Mouse (Mus musculus): ENCODE results near the gene Srsf9. TPM values are rescaled to one million over a fixed set of nuclear protein-coding genes. Genes with fewer than 3 reads are reported as not detected.
A peak's percentile ranks its signal among the peaks of the same experiment; 100 is the strongest.
"Not testable (repeated sequence)": the region's sequence is repeated elsewhere in the genome, so short reads cannot be mapped to it uniquely, and the experiment has no call there.

Srsf9 gene
- total RNA-seq (2021), result 10 to 100 TPM; 63.6 to 77.0 TPM
- long read RNA-seq, transcript Srsf9-205 (6 exons, 1,392 nt), result minor isoform, 18 of 129 reads
- long read RNA-seq, transcript Srsf9-201 (4 exons, 1,162 nt), result major isoform, 81 of 129 reads
- long read RNA-seq, partial matches to known transcripts, result 4 of 129 reads
- long read RNA-seq, other reads (novel, unspliced or antisense), result 26 of 129 reads

DNA sequence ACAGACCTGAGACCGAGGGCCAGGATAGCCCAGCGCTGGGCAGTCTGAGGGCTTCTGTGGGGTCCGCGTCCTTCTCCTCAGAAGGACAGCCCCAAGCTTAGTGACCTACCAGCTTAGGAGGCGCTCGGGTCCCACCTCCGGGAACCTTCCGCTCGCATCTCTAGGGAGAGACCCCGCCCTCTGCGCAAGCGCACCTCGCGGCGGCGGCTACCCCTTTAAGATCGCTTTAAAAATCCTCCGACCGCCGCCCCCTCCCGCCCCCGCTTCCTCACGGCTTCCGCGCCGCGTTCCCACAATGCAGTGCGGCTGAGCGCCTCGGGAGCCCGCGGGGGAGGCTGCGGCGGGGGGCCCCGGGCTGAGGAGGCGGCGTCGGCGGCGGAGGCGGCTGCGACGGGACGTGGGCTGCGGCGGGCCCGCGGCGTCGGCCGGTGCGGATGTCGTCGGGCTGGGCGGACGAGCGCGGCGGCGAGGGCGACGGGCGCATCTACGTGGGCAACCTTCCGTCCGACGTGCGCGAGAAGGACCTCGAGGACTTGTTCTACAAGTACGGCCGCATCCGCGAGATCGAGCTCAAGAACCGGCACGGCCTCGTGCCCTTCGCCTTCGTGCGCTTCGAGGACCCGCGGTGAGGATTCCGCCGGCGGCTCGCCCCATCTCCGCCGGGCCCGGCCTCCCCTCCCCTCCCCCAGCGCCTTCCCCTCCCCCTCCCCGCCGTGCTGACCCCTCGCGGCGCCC lies at the start of gene Srsf9:
TSS of gene Srsf9 (plus strand) at position 303 of the 735 bp plus-strand sequence.
- peak; percentile 97 to 98 for DNase-seq (ENCODE audit: low spot score in 2 of 2)

DNA sequence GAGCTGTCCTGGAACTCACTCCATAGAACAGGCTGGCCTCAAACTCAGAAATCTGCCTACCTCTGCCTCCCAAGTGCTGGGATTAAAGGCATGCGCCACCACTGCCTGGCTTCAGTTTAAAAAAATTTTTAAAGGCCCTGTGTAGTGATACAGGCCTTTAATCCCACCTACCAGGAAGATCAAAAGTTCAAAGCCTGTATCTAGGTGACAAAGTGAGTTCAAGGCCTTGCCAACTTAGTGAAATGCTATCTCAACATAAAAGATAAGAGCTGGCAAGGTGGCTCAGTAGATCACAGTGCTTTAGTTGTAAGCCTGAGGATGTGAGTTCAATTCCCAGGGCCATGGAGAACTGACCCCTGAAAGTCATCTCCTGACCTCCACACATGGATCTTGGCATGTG lies 48.9 kb upstream of the Srsf9 start:
- no peak for DNase-seq (ENCODE audit: low spot score in 2 of 2)

DNA sequence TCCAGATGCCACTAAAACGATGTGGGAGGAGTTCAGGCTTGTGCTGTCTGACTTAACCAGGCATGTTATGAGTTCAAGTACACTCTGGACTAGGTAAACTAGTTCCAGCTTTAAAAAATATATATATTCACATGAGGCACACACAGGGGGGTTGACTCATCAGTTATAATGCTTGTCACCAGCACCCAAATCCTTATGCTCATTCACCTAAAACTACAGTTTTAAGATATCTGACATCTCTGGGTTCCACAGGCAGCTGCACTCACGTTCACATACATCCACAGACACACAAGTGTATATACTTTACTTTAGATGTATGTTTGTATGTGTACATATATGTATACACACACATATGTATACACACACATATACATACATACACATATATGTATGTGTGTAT lies 48.2 kb upstream of the Srsf9 start:
- DNase-seq (ENCODE audit: low spot score in 2 of 2), result no peak

DNA sequence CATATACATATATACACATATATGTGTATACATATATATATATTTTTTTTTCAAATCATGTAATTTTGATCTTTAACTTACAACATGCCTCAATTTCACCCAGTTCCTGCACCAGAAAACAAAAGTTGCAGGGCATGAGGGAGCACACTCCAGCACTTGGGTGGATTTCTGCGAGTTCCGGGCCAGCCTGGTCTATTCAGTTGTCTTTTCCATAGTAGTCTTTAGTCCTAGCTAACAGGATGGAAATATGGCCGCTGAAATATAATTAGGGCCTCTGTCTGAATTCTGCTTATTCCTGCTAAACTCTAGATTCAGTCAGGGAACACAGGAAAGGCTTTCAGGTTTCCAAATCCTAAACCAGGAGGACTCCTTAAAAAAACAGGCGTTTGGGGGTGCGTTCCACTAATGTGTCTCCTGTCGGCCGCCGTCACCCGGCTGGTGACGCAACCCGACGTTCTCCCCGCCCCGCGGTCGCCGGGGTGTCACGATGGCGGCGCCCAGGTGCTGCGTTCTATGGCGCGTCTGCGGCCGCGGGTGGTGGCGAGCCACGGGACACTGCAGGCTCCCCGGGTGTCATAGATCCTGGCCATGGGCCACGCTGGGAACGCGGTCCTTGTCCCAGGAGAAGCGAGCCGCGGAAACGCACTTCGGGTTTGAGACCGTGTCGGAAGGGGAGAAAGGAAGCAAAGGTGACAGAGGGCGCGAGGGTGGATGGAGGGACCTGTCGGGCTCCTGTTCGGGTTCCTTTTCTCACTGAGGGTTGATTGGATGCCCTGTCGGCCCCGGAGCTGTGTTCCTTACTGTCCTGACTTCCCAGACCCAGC lies 47.5 kb upstream of the Srsf9 start, which contains the start of gene Coq5:
TSS of gene Coq5 (plus strand) at position 441 of the 824 bp plus-strand sequence.
- peak; percentile 86 to 91 for DNase-seq (ENCODE audit: low spot score in 2 of 2)

DNA sequence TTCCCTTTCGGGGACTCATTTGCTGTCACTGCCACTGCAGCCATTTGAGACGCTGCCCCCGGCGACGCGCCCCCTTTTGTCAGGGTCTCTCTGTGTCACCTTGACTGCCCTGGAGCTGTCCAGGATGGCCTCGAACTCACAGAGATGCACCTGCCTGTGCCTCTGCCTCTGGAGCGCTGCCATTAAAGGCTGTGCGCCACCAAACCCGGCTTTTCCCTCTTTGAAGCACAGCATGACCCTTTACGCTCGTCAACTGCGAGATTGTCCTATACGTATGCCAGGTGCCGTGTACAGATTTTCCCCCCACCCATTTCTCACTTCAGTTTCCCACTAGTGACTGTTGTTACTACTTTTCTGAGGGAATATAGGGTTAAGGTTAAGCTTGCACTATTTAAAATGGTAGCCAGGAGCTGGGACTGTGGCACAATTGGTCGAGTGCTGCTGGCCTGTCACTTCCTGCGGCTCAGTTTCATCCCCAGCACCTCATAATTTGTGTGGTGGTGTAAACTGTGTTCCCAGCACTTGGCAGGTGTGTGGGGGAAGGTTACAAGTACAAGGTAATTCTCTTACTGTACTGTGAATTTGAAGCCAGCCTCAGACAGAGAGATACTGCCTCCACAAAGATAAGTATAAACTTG lies 46.8 kb upstream of the Srsf9 start:
- peak in 1 of 2 experiments; percentile 22 for DNase-seq (ENCODE audit: low spot score in 2 of 2)

DNA sequence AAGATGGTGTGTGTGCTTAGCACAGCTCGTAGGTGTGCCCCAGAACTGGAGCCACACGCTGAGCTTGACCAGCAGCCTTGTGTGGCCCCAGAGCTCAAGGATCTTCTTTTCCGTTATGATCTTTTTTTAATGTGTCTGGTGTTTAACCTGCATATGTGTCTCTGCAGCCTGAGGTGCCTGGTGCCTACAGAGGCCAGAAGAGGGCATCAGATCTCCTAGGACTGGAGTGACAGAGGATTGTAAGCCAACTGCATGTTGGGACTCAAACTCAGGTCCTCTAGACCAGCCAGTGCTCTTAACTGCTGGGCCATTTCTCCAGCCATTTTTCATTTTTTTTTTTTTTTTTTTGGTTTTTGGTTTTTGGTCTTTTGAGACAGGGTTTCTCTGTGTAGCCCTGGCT lies 42.2 kb upstream of the Srsf9 start:
- DNase-seq (ENCODE audit: low spot score in 2 of 2), result no peak

DNA sequence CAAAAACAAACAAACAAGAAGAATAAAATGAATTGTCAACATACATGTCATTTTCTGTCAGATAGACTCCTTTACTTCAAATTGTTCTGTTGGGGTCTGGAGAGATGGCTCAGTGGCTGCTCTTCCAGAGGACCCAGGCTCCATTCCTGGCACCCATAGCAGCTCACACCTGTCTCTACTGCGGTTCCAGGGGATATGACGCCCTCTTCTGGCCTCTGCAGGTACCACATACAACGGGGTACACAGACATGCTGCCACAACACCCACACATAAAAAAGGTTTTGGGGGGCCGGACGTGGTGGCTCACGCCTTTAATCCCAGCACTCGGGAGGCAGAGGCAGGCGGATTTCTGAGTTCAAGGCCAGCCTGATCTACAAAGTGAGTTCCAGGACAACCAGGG lies 32.8 kb upstream of the Srsf9 start:
- no peak for DNase-seq (ENCODE audit: low spot score in 2 of 2)

DNA sequence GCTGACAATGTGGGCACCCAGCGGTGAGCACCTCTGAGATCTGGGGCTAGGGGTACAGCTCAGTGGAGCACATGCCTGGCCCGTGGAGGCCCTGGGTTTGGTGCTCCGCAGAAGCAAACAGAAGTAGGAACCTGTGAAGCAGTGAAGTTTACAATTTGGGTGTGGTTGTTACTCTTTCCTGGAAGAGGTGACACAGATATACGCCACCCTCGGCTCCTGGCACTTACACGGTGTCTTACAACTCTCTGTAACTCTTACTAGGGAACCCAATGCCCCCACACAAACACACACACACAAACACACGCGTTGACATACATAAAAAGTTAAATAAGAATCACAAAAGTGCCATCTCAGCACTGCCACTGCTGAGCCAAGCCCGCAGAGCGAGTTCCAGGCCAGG lies 30.6 kb upstream of the Srsf9 start:
- no peak for DNase-seq (ENCODE audit: low spot score in 2 of 2)

DNA sequence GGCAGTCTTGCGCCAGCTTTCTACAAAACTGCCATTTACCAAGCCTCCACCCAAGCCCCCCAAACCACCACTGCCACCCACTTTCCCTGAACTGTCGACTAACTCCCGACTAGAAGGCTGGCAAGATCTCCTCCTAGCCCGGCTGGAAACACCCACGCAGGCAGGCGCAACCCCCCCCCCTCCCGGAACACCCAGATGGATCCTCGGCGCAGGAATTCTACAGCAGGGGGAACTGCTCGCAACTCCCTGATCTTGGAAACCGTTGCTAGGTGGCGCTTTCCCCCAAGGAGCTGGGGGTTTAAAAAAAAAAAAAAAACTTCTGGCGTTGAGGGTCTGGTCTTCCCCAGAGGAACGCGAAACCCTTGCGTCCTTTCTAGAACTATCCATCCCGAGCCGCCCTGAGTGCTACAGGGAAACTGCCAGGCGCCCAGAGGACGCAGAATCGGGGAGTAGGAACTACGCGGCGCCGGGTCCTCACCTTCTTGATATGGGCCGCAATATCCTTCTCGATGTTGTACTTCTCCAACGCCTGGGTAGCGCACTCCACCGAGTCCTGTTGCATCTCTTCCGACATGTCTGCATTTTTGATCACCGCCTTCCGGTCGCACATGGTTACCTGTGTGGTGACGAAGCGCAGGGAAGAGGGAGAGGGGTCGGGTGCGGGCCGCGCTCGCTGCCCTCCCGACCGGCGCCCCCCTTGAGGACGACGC lies 26.8 kb upstream of the Srsf9 start:
- peak; percentile 57 to 68 for DNase-seq (ENCODE audit: low spot score in 2 of 2)

DNA sequence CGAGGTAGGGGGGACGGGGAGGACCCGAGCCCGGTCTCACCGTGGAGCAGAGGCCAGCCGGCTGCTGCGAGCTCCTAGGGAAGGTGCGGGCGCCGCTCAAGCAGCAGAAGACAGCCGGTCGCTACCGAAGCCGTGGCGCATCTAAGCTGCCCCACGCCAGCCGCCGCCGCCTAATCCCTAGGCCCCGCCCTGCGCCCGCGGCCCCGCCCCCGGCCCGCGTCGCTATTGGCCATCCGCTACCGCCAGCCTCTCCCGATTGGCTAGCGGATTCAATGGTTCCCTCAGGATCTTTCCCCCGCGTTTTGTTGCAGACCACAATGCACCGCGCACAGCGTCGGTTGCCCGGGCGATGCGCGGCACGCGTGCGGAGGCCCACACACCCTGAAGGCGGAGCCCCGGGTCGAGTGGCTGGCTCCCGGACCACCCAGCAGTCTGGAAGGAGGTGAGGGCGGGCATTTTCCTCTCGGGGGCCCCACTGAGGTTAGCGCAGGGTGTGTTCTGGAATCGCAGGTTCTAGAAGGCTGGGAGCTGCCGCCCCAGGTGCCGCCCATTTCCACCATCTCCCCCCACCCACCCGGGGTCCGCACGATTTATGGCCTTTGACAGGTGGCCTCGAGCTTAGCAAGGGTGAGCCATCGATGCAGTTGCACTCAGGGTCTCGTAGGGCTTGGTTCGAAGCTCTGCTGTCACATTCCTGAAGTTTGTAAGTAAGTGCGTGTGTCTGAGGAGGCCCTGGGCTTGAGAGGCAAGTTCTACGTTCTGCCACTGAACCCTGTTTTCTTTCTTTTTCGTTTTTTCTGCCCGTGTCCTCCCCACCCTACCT lies 26.0 kb upstream of the Srsf9 start, which contains the start of gene Dynll1:
TSS of gene Dynll1 (minus strand) at position 208 of the 823 bp plus-strand sequence.
- DNase-seq (ENCODE audit: low spot score in 2 of 2), result peak; percentile 100

DNA sequence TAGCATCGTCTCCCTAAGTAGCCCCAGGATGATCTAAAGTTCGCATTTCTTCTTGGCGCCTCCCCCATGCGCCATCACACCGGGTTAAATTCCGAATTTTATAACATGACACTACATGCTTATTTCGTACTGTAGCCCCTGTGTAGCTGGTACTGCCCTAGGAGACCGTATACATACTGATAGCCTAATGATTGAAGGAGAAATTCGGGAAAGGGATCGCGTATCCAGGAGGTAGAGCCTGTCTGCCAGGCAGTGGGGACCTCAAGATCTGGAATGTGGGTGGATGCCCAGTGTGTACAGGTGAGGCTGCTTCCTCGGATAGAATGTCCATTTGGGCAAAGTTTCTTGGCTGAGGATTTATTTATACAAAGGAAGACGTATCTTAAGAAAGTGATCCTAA lies 25.4 kb upstream of the Srsf9 start:
- DNase-seq (ENCODE audit: low spot score in 2 of 2), result no peak

DNA sequence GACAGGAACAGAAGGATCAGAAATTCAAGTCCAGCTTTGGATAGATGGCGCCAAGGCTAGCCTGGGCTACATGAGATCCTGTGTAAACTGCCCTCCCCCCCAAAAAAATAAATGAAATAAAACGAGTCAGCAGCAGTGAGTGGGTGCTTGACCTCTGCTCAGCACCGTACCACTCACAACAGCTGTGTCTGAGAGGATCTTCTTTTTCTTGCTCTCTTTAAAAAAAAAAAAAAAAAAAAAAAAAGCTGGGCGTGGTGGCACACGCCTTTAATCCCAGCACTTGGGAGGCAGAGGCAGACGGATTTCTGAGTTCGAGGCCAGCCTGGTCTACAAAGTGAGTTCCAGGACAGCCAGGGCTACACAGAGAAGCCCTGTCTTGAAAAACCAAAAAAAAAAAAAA lies 24.8 kb upstream of the Srsf9 start:
- not testable (repeated sequence) for DNase-seq (ENCODE audit: low spot score in 2 of 2)

DNA sequence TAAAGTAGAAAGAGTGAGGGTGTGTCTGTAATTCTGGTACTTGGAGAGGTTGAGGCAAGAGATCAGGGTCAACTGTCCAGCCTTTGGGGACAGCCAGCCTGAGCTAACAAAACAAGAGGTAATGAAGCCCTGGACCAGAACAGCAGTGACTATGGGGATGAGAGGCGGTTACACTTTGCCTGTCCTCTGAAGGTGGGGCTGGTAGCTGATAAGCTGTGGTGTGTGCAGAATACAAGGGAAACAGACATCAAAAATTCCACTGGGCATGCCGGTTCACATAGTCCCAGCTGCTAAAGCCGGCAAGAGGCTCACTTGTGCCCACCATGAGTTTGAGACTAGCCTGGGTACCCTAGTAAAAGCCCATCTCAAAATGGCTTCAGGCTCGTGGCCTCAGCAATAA lies 14.6 kb upstream of the Srsf9 start:
- no peak for DNase-seq (ENCODE audit: low spot score in 2 of 2)

DNA sequence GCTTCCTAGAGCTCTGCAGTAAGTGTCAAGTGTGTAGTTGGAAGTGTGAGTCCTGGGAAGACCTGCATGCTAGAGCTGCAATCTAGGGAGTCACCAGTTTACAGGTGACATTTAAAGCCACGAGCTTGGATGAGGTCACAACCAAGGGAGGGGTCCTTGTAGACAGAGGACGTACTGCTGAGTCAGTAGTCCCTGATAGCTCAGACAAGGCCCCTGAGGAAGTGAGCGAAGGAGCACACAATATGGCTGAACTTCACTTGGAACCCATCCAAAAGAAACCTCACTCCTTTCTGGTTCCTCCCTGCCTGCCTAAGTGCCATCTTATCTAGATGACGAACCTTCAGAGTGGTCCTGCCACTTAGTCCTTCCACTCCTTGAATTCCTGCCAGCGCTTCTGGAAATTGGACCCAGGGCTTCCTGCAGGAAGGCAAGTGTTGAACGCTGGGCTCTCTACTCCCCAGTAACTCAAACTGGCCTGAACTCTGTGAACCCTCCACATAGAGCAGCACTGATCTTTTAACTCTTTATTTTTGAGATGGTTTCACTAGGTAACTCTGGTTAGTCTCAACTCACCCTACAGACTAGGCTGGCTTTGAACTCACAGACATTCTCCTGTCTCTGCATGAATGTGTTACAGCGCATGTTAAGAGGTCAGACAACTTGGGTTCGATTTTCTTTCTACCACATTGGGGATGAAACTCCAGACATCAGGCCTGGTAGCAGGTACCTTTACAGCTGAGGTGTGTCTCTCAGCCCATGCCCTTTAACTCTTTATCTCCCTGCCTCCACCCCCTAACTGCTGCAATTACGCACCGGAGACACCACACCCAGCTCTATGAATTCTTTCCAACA lies 13.9 kb upstream of the Srsf9 start:
- DNase-seq (ENCODE audit: low spot score in 2 of 2), result no peak

DNA sequence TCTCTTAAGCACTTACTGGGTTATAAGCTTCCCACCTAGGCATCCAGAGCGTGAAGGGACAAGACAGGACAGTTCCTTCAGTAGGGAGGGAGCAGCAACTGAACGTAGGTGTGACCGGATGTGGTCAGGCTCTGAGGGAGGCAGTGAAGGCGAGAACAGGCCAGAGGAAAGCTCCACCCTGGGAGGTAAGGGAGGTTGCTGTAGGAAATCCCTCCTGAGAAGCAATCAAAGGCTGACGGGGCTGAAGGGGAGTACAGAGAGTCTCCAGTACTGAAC lies 13.4 kb upstream of the Srsf9 start:
- DNase-seq (ENCODE audit: low spot score in 2 of 2), result no peak

DNA sequence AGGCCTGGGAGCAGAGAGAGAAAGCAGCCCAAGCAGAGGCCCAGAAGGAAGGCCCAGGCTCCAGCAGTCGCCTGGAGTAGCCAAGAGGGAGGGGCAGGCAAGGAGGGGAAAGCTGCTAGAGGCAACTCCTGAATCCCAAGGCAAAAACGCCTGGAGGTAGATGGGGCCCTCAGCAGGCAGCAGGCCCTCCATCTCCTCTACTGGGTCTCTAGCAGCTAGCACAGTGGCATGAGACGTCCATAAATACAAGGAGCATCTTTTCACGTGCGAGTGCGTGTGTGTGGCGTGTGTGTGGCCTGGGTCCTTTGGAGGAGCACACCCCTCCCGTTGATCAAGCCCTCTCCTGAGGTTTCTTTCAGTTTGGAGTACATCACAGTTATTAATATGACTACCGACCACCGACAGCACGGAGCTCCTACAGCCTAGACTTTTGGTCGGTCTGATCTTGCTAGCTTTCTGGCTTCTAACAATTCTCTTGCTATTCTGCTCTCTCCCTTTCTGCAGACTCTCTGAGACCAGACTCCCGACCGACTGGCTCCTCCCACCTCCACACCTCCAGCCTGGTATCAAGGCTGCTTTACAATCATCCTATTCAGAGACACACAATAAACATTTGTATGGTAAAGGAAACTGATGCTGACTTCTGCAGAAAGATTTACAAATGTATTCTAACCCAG lies 9.9 kb upstream of the Srsf9 start:
- no peak for DNase-seq (ENCODE audit: low spot score in 2 of 2)

DNA sequence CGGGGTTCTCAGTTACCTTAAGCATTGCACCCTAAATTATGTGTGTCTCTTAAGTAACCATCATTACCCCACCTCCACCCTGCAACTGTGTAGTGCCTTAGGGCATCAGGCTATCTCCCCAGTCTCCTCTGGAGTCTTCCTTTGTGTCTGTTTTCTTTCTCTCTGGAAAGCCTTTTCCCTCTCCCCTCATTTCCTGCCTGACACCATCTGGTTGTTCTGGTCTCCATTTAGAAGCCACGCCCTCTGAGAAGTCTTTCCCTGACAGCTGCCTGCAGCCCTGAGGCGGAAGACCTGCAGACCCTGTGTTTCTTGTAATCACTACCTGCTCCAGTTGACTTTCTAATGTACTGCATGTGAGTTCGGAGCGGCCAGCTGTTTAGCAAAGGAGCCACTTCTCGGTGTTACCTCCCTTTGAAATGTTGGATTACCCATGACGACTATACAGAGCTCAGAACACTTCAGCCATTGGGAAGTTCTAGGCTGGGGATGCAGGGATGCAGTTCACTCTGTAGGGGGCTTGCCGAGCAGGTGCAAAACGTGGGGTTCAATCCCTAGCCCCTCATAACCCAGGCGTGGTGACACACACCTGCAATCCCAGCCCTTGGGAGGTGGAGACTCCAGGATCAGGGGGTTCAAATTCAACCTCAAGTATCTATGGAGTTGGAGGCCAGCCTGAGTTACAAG lies 9.2 kb upstream of the Srsf9 start:
- no peak for DNase-seq (ENCODE audit: low spot score in 2 of 2)
